Mouse (Mus musculus): ENCODE measurements around the gene Gnat3.

Gene Gnat3

GRCm38 (mm10) chr5:18006157-18006556 lies 43.8 kb downstream of the Gnat3 start:
- DNase-seq (ENCODE audit: low read depth, low spot score), result no peak

- DNase-seq (ENCODE audit: low read depth, low spot score), result no peak
Observed at GRCm38 (mm10) chr5:18007067-18007466, 44.7 kb downstream of the Gnat3 start.

GRCm38 (mm10) chr5:18010301-18010700 lies 48.0 kb downstream of the Gnat3 start:
- DNase-seq (ENCODE audit: low read depth, low spot score), result no peak

GRCm38 (mm10) chr5:18013196-18013595 lies 50.8 kb downstream of the Gnat3 start:
- DNase-seq (ENCODE audit: low read depth, low spot score), result no peak

- DNase-seq (ENCODE audit: low read depth, low spot score), result no peak
Observed at GRCm38 (mm10) chr5:18014209-18014829, 52.0 kb downstream of the Gnat3 start.

GRCm38 (mm10) chr5:18023347-18023746 lies 61.0 kb downstream of the Gnat3 start:
- DNase-seq (ENCODE audit: low read depth, low spot score), result no peak

- DNase-seq (ENCODE audit: low read depth, low spot score), result no peak
Observed at GRCm38 (mm10) chr5:18027531-18027930, 65.2 kb downstream of the Gnat3 start.

GRCm38 (mm10) chr5:18035848-18036638 lies 73.7 kb downstream of the Gnat3 start:
- no peak for DNase-seq (ENCODE audit: low read depth, low spot score)

- peak; percentile 21 for DNase-seq (ENCODE audit: low read depth, low spot score)
Observed at GRCm38 (mm10) chr5:18043022-18043421, 80.7 kb downstream of the Gnat3 start.

- no peak for DNase-seq (ENCODE audit: low read depth, low spot score)
Observed at GRCm38 (mm10) chr5:18048841-18049240, 86.5 kb downstream of the Gnat3 start.

- no peak for DNase-seq (ENCODE audit: low read depth, low spot score)
Observed at GRCm38 (mm10) chr5:18055323-18055722, 93.0 kb downstream of the Gnat3 start.
